Mouse (Mus musculus) cerebral cortex, adult 2 months (tissue): ENCODE measurements around the gene P4ha2.

Experiments used
- WGBS: fragments of 180-500 bp; shearing (Covaris S2); methylation state at CpG from one replicate; pipeline ENCODE4 v1.1.7; 2018; 5-methylcytosine and 5-hydroxymethylcytosine counted together

Gene P4ha2

DNA sequence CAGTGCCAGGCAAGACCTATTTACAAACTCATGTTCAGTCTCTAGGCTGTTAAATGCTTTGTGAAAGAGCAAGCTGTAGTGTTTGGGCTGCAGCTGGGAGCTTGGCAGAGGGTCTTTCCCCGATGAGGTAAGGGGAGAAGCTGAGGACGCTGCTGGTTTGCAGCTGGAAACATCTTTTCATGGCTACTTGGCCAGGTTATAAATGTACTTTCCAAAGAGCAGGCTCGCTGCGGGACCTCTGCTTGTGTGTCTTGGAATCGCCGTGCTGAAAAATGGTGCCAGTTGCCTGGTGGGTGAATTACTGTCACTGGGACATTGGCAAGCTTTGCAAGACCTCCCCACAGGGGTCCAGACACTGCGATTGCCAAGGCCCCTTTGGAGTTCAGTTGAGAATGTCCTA is 7.3 kb downstream of the P4ha2 start:
- WGBS, result 67% methylated on average over 7 of the region's 7 CpGs

DNA sequence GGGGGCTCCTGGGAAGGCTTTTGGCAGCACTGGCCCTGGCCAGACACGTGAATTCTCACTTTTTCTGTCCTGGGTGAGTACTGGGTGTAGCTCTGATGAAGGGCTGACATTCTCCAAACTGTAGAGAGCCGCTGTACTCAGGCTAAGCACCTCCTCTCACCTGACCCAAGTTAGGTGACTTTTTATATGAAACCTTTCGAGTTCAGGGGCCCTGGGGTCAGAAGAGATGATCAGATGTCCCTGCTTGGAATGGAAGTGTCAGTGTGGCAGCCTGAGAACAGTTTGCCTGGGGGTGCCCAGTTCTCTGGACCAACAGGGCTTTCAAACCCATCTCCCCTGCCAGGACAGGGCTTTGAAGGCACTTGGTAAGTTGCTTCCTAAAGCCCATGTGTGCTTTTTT is 8.2 kb downstream of the P4ha2 start:
- WGBS, result 83% methylated on average over 3 of the region's 3 CpGs

DNA sequence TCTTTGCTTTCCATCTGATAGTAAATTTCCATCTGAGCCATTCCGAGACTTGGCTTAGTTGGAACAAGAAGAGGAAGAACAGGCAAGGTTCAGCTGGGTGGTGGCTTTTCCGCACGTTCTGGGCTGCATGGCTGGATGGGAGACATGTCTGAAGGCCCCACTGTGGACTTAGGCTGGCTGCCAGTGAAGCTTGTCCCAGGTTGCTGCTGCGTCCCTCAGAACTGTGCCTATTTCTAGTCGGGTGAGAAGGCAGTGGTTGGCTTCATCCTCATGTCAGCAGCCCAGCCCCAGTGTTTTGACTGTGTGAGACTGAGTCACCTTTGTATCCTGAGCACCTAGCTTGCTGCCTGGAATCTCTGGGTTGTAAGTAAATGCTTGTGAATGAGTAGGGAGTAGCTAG is 9.0 kb downstream of the P4ha2 start:
- WGBS, result 63% methylated on average over 5 of the region's 5 CpGs

DNA sequence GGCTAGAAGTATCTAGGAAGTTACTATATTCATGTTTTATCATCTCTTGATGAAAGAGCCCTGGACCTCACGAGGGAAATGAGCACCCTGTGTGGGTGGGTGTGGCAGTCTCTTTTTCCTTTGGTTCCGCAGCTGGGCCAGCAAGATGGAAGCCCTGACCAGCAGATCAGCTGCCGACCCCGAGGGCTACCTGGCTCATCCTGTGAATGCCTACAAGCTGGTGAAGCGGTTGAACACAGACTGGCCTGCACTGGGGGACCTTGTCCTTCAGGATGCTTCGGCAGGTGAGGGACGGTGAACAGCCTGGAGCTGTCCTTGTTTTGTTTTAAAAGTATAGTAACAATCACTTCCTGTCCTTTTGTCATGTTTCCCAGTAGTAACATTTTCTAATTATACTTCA is 11.4 kb downstream of the P4ha2 start:
- WGBS, result 84% methylated on average over 7 of the region's 7 CpGs

DNA sequence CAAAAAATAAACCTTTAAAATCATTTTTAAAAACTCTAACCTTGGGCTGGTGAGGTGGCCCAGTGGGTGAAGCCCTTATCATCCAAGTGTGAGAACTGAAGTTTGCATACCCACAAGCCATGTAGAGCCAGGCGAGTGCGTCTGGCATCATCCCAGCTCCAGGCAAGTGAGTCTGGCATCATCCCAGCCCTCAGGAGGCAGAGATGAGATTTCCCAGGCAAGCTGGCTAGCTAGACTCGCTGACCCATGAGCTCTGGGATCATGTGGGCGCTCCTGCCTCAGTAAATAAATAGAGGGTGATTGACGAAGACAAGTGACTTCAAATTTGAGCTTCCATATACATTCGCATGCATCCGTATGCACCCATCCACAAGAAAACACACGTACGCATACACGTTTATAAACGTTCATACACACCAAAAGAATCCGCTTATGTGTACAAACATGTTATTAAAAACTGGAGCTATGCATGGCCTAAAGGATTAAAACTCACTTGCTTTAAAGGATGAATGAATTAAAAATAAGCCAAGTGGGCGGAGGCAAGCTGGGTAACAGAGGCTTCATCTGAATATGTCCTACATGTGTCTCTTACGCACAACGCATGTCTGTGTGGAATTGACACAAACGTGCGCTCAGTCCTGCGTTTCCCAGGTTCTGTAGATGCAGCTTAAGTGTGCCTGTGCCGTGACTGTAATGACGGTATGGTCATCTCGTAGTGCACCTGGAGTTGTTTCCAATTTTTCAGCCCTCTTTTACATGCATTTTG is 12.3 kb downstream of the P4ha2 start:
- 49% methylated on average over 21 of the region's 21 CpGs for WGBS

- 13% methylated on average over 10 of the region's 10 CpGs for WGBS
Observed at GRCm38 (mm10) chr11:54112920-54113319, 13.0 kb downstream of the P4ha2 start.

GRCm38 (mm10) chr11:54113352-54113751 is 13.5 kb downstream of the P4ha2 start:
- 17% methylated on average over 4 of the region's 4 CpGs for WGBS

DNA sequence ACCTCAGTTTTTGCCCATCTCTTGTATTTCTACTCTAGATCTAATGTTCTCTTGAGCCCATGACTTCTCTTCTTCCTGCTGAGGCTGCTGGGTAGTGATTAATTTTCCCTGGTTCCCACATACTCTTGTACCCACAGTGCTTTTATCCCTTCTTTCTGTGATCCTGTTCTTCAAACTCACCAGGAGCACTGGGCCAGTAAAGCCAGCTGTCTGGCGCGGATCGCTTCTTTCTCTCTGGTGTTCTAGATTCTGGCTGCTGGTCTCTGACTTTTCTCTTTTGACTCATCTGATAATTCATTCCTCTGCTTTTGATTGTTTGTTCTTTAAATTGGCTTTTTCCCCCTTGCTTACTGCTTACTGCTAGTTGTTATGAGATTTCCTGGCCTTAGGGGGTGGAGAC is 14.9 kb downstream of the P4ha2 start:
- WGBS, result 89% methylated on average over 3 of the region's 3 CpGs

- 92% methylated on average over 8 of the region's 8 CpGs for WGBS
Observed at GRCm38 (mm10) chr11:54115301-54115700, 15.4 kb downstream of the P4ha2 start.

DNA sequence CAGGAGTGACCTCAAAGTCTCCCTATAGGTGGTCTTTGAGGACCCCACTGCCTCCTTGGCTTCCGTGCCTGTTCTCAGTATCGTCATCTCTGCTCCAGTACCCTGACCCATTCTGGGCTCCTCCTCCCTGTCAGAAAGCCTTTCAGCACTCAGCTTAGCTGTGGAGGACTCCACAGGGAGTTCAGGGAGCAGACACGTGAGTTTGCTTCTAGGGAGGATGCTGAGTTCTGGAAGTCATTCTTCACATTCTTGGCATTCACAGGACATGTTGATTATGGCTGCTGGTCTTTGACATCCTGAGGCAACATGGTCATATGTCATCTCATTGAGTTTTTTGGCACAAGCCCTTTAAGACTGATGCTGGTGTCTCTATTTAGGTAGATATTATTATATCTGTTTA is 16.0 kb downstream of the P4ha2 start:
- 77% methylated on average over 3 of the region's 3 CpGs for WGBS

GRCm38 (mm10) chr11:54116406-54116805 is 16.5 kb downstream of the P4ha2 start:
- WGBS, result 87% methylated on average over 4 of the region's 4 CpGs

DNA sequence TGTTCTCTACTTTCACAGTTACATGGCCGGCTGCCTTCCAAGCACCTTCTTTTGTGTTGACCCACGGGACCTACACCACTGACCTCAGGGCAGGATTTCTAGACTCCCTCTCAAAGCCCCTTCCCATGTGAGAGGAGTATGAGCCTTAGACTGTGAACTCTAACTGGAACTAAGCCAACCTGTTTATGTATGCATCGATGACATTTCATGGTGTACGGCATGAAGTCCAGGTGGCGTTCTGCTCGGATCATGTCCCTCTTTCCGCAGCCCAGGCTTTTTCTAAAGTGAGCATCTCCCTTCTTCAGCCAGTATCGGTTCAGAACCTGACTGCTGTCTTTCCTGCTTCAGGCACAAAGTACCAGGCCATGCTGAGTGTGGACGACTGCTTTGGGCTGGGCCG is 17.2 kb downstream of the P4ha2 start:
- WGBS, result 91% methylated on average over 10 of the region's 10 CpGs

DNA sequence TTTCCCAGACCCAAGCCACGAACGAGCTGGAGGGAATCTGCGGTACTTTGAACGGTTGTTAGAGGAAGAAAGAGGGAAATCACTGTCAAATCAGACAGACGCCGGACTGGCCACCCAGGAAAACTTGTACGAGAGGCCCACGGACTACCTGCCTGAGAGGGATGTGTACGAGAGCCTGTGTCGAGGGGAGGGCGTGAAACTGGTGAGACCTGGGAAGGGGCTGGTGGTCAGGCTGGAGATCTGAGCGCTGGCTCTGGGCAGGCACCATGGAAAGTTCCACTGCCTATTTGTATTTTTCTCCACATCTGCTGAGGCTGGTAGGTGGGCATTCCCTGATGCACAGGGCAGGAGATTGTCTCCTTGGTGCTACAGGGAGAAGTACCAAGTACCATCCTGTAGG is 19.2 kb downstream of the P4ha2 start:
- 94% methylated on average over 12 of the region's 12 CpGs for WGBS

- 94% methylated on average over 13 of the region's 13 CpGs for WGBS
Observed at GRCm38 (mm10) chr11:54119740-54120360, 20.0 kb downstream of the P4ha2 start.

DNA sequence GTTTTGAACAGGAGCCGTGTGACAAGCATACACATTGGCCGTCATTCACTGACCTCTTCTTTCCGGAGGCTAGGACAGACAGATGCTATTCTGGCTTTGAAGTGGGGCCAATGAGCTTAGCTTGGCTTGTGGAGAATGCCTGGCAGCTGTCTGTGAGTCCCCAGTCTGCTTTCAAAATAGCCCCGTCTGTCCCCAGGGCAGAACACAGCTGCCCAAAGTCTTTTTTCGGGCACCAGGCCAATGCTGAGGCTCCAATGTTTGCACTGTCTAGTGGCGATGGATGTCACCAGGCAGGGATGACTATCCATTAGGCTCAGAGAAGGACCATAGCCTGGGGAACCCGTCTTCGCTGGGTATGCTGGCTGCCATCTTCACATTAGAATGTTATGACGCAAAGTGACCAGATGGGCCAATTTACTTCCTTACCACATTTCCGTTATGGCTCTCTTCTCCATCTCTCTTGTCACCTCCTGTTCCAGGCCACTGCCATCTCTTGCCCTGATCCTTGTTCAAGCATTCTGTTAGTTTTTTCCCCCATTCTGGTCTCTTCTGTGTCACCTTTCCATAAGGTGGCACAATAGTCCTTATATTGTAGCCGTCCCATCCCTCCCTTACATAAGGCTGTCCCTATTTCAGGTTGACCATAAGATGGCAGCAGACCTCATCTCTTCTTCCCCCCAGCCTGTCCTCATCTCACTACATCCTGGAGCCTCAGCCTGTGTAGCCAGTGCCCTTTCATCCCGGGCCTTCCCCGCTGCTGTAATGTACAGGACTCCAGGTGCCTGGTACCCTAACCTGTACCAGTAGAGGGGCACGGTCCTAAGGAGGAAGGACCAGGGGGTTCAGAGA is 22.7 kb downstream of the P4ha2 start:
- WGBS, result 38% methylated on average over 14 of the region's 14 CpGs

DNA sequence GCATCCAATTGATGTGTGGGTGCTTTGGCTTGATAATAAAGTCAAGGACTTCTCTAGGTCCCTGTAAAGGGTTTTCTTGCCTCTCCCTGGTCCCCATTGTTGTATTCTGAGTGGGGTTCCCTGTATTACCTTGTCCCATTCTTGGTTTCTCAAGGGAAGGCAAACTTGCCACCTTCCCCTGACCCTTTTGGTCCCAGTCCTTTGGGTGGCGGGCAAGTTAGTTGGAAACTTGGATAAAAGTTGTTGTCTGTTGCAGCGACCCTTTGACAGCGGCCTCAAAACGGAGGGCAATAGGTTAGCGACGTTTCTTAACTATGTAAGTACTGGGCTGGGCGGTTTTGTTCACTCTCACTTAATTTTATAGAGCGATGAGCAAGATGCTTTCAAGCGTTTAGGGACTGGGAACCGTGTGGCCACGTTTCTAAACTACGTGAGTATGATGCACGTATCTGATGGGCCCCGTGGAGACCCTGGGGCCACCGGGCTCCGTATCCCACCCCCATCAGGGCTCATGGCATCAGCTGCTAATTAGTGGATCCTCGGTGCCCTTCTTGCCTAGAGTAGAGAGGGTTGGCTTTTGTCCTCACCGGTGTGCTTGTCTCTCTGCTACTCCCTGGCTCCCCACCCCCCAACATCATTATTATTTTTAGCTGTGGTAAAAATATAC is 26.2 kb downstream of the P4ha2 start:
- 87% methylated on average over 18 of the region's 18 CpGs for WGBS

GRCm38 (mm10) chr11:54126654-54127374 is 26.9 kb downstream of the P4ha2 start:
- 28% methylated on average over 15 of the region's 15 CpGs for WGBS

- 74% methylated on average over 2 of the region's 2 CpGs for WGBS
Observed at GRCm38 (mm10) chr11:54127397-54127796, 27.5 kb downstream of the P4ha2 start.

- 93% methylated on average over 8 of the region's 8 CpGs for WGBS
Observed at GRCm38 (mm10) chr11:54129955-54130354, 30.1 kb downstream of the P4ha2 start.

GRCm38 (mm10) chr11:54130721-54131120 is 30.8 kb downstream of the P4ha2 start:
- 54% methylated on average over 6 of the region's 6 CpGs for WGBS

GRCm38 (mm10) chr11:54132290-54132689 is 32.4 kb downstream of the P4ha2 start:
- WGBS, result 86% methylated on average over 10 of the region's 10 CpGs
